8 mouse cellular contexts compared by ENCODE assay signal in genomic region chr12:99883000-99883712, GRCm38 (mm10). TPM values are rescaled to one million over a fixed set of nuclear protein-coding genes. Genes with fewer than 3 reads are reported as not detected.
DNase-seq lines count a peak whose midpoint lies in the region; ATAC-seq and TF ChIP-seq lines count a peak whose summit lies in the region.

No protein-coding gene starts in this region.

- H3K4me3 ChIP-seq in CH12.LX (replicated peaks in 1 of 3; ENCODE audit: low read depth in 2 of 3, low read length in 2 of 3, poor library complexity in 1 of 3) = peak overlapping the region; percentile 74 to 100 (median 98)
- H3K4me3 ChIP-seq in forebrain, embryonic 11.5 days (ENCODE audit: low read depth, low read length) = peak overlapping the region; percentile 80
- peak overlapping the region; percentile 73 for H3K4me3 ChIP-seq in heart, postnatal 0 days (ENCODE audit: low read depth, low read length)
- H3K4me3 ChIP-seq in liver, embryonic 16.5 days (ENCODE audit: low read depth, low read length) = peak overlapping the region; percentile 82
- H3K4me3 ChIP-seq in neural tube, embryonic 13.5 days = peak overlapping the region; percentile 91
- H3K4me3 ChIP-seq in testis, adult 2 months (ENCODE audit: control insufficient read depth, low read depth, low read length) = peak overlapping the region; percentile 95

- H3K79me2 ChIP-seq in CH12.LX (replicated peaks; ENCODE audit: control insufficient read depth, extremely low read depth, insufficient read depth, poor library complexity, severe bottlenecking) = peaks cover 6% of the 10 kb centered on the region

- H3K9me3 ChIP-seq in CH12.LX (replicated peaks; ENCODE audit: low read length) = no peaks in the 10 kb centered on the region
- H3K9me3 ChIP-seq in forebrain, embryonic 11.5 days (ENCODE audit: control insufficient read depth, low read length) = no peaks in the 10 kb centered on the region
- no peaks in the 10 kb centered on the region for H3K9me3 ChIP-seq in heart, postnatal 0 days (replicated peaks; ENCODE audit: control insufficient read depth, low read length)
- no peaks in the 10 kb centered on the region for H3K9me3 ChIP-seq in liver, embryonic 16.5 days (replicated peaks; ENCODE audit: control insufficient read depth, low read length)
- no peaks in the 10 kb centered on the region for H3K9me3 ChIP-seq in neural tube, embryonic 13.5 days

- H3K27ac ChIP-seq in CH12.LX (ENCODE audit: insufficient read depth, low read depth) = no peak overlapping the region
- peak overlapping the region; percentile 43; the same call in 1 of the 2 replicates for H3K27ac ChIP-seq in forebrain, embryonic 11.5 days (ENCODE audit: low read depth, low read length)
- H3K27ac ChIP-seq in heart, postnatal 0 days (ENCODE audit: low read depth) = peak overlapping the region; percentile 70; the same call in 1 of the 2 replicates
- H3K27ac ChIP-seq in liver, embryonic 16.5 days (ENCODE audit: low read length) = peak overlapping the region; percentile 94
- H3K27ac ChIP-seq in neural tube, embryonic 13.5 days (replicated peaks) = peak overlapping the region; percentile 89
- peak overlapping the region; percentile 84 for H3K27ac ChIP-seq in testis, adult 2 months (ENCODE audit: control insufficient read depth, insufficient read depth, low read depth, low read length)

- ATAC-seq in forebrain, embryonic 11.5 days (replicated peaks; ENCODE audit: low FRiP score) = peak; percentile 94
- peak; percentile 93 for ATAC-seq in heart, postnatal 0 days (ENCODE audit: insufficient read depth, low read depth)
- ATAC-seq in liver, embryonic 16.5 days (ENCODE audit: low read depth) = peak; percentile 91
- ATAC-seq in neural tube, embryonic 13.5 days (ENCODE audit: low read depth) = peak; percentile 92

- H3K9ac ChIP-seq in CH12.LX (ENCODE audit: insufficient read depth, low read depth) = peak overlapping the region; percentile 94
- H3K9ac ChIP-seq in forebrain, embryonic 11.5 days (ENCODE audit: low read length) = peak overlapping the region; percentile 92
- H3K9ac ChIP-seq in heart, postnatal 0 days (replicated peaks; ENCODE audit: low read depth, low read length) = peak overlapping the region; percentile 70; the same call in 1 of the 2 replicates
- peak overlapping the region; percentile 86 for H3K9ac ChIP-seq in liver, embryonic 16.5 days (ENCODE audit: low read depth, low read length)
- H3K9ac ChIP-seq in neural tube, embryonic 13.5 days = peak overlapping the region; percentile 93

- in situ Hi-C loops in CH12.LX (cut with MboI; ENCODE audit: low pct_ligation_motif_present, low pct_unique_long_range_greater_than_20kb, low sequenced_read_pairs) = loop anchor here (25.0 kb wide), 1 partner anchor 796 kb away; no protein-coding TSS in a partner anchor

- peak; percentile 65 for TF ChIP-seq POLR2A in CH12.LX (IDR thresholded peaks at IDR 0.05; ENCODE audit: low read depth, low read length)
- TF ChIP-seq POLR2A in testis, adult 2 months (IDR thresholded peaks at IDR 0.05; ENCODE audit: control insufficient read depth, low read depth, low read length) = peak; percentile 94

- peaks cover 12 to 39% of the 10 kb centered on the region in 2 experiments for H3K4me1 ChIP-seq in CH12.LX (ENCODE audit: control insufficient read depth in 1 of 2, insufficient read depth in 2 of 2)
- H3K4me1 ChIP-seq in forebrain, embryonic 11.5 days (replicated peaks; ENCODE audit: control insufficient read depth, insufficient read depth, low read length) = 0 out of 2 replicates have a peak, but pooled peaks cover 5% of the 10 kb centered on the region
- H3K4me1 ChIP-seq in heart, postnatal 0 days (ENCODE audit: control insufficient read depth, insufficient read depth) = peaks cover 11% of the 10 kb centered on the region
- peaks cover 18% of the 10 kb centered on the region for H3K4me1 ChIP-seq in liver, embryonic 16.5 days (ENCODE audit: control insufficient read depth, low read depth, low read length)
- peaks cover 23% of the 10 kb centered on the region for H3K4me1 ChIP-seq in neural tube, embryonic 13.5 days (replicated peaks)
- peaks cover 6% of the 10 kb centered on the region for H3K4me1 ChIP-seq in testis, adult 2 months (ENCODE audit: control insufficient read depth, insufficient read depth, low read length)

- TF ChIP-seq CTCF in CH12.LX (conservative IDR thresholded peaks at IDR 0.05 in 1 of 2, IDR thresholded peaks at IDR 0.05 in 1 of 2; ENCODE audit: low read depth in 2 of 2, low read length in 2 of 2) = no peak
- TF ChIP-seq CTCF in heart, postnatal 0 days (IDR thresholded peaks at IDR 0.05; ENCODE audit: low read depth) = no peak
- no peak for TF ChIP-seq CTCF in testis, adult 2 months (IDR thresholded peaks at IDR 0.05; ENCODE audit: control insufficient read depth, insufficient read depth, insufficient replicate concordance, low read depth, low read length)

- WGBS in forebrain, embryonic 11.5 days = 0% methylated on average over 38 of the region's 38 CpGs
- WGBS in heart, postnatal 0 days = under 1% methylated on average over 38 of the region's 38 CpGs
- WGBS in liver, embryonic 16.5 days (ENCODE audit: insufficient replicate concordance) = 0% methylated on average over 38 of the region's 38 CpGs
- WGBS in neural tube, embryonic 13.5 days = under 1% methylated on average over 38 of the region's 38 CpGs

- H3K36me3 ChIP-seq in CH12.LX (replicated peaks in 1 of 2; ENCODE audit: control insufficient read depth in 1 of 2, insufficient read depth in 1 of 2, low read length in 1 of 2) = peaks cover 0 to 27% of the 10 kb centered on the region in 2 experiments
- H3K36me3 ChIP-seq in forebrain, embryonic 11.5 days (ENCODE audit: control insufficient read depth, insufficient read depth, low read length) = no peaks in the 10 kb centered on the region
- H3K36me3 ChIP-seq in heart, postnatal 0 days (replicated peaks; ENCODE audit: control insufficient read depth, insufficient read depth, low read length) = no peaks in the 10 kb centered on the region
- H3K36me3 ChIP-seq in liver, embryonic 16.5 days (ENCODE audit: control insufficient read depth, insufficient read depth) = no peaks in the 10 kb centered on the region
- no peaks in the 10 kb centered on the region for H3K36me3 ChIP-seq in neural tube, embryonic 13.5 days
- H3K36me3 ChIP-seq in testis, adult 2 months (ENCODE audit: control insufficient read depth, insufficient read depth, low read length) = no peaks in the 10 kb centered on the region

- no peak for TF ChIP-seq RAD21 in CH12.LX (IDR thresholded peaks at IDR 0.05; ENCODE audit: low read depth, low read length)

- DNase-seq in CH12.LX (ENCODE audit: extremely low read depth) = peak; percentile 97
- peak; percentile 97 for DNase-seq in c-Kit-positive CD71-positive TER-119-negative erythroid progenitor cells, embryonic 14.5 days (ENCODE audit: low read depth)
- peak; percentile 95 for DNase-seq in forebrain, embryonic 11.5 days (ENCODE audit: low spot score)
- DNase-seq in heart, postnatal 0 days (ENCODE audit: low spot score) = peak; percentile 94
- DNase-seq in kidney, postnatal 4 days = peak; percentile 92 to 94

- H3K27me3 ChIP-seq in CH12.LX (replicated peaks) = no peaks in the 10 kb centered on the region
- no peaks in the 10 kb centered on the region for H3K27me3 ChIP-seq in forebrain, embryonic 11.5 days (ENCODE audit: control insufficient read depth, insufficient read depth, low read length)
- H3K27me3 ChIP-seq in heart, postnatal 0 days (ENCODE audit: control insufficient read depth, insufficient read depth, low read length) = no peaks in the 10 kb centered on the region
- no peaks in the 10 kb centered on the region for H3K27me3 ChIP-seq in liver, embryonic 16.5 days (ENCODE audit: control insufficient read depth, insufficient read depth, low read depth, low read length)
- H3K27me3 ChIP-seq in neural tube, embryonic 13.5 days = no peaks in the 10 kb centered on the region
- H3K27me3 ChIP-seq in testis, adult 2 months (ENCODE audit: control insufficient read depth, insufficient read depth, low read length) = no peaks in the 10 kb centered on the region

- TF ChIP-seq EP300 in CH12.LX (IDR thresholded peaks at IDR 0.05; ENCODE audit: low read length) = no peak
- no peak for TF ChIP-seq EP300 in heart, postnatal 0 days (IDR thresholded peaks at IDR 0.05; ENCODE audit: low read depth)

- H3K4me2 ChIP-seq in CH12.LX (ENCODE audit: insufficient read depth, low read depth, poor library complexity, severe bottlenecking) = peak overlapping the region; percentile 93
- peak overlapping the region; percentile 75 for H3K4me2 ChIP-seq in forebrain, embryonic 11.5 days (ENCODE audit: low read depth, low read length, severe bottlenecking)
- H3K4me2 ChIP-seq in heart, postnatal 0 days (ENCODE audit: low read depth, low read length) = peak overlapping the region; percentile 91
- H3K4me2 ChIP-seq in liver, embryonic 16.5 days (ENCODE audit: low read depth, low read length) = peak overlapping the region; percentile 90
- peak overlapping the region; percentile 92 for H3K4me2 ChIP-seq in neural tube, embryonic 13.5 days

- dilution Hi-C loops in CH12.LX (cut with MboI; ENCODE audit: extremely low pct_ligation_motif_present, extremely low pct_unique_long_range_greater_than_20kb, low sequenced_read_pairs) = no loop called here

TF ChIP-seq in CH12.LX, 34 proteins besides CTCF, POLR2A, EP300 and RAD21 (continues in another document):
- peak; percentile 82; the same call in 1 of the 2 replicates for TF ChIP-seq E2F4 (IDR thresholded peaks at IDR 0.05; ENCODE audit: insufficient replicate concordance, low read depth, low read length)

RNA-seq across cellular contexts. Expression of gene Efcab11, which starts 1.1 kb away (rescaled TPM):
- total RNA-seq in CH12.LX (2012; rRNA removed) = 6.6 and 7.9 TPM in 2 replicates
- total RNA-seq in CH12.LX (2014; rRNA removed) = 11.1 and 12.2 TPM in 2 replicates
- 6.6 and 8.0 TPM in 2 replicates for polyA plus RNA-seq in CH12.LX (2012; ENCODE audit: insufficient read length, low read depth)
- polyA plus RNA-seq in forebrain, embryonic 11.5 days (2014; fragmentation: Nextera tagmentation; extraction: Ambion mirVana) = 25.9 and 26.6 TPM in 2 replicates
- total RNA-seq in heart, postnatal 0 days (2014; rRNA removed; ENCODE audit: low replicate concordance) = 2.2 and 13.1 TPM in 2 replicates
- polyA plus RNA-seq in heart, postnatal 0 days (2015; fragmentation: Nextera tagmentation; extraction: Ambion mirVana) = 4.0 and 4.2 TPM in 2 replicates
- 5.0 and 5.9 TPM in 2 replicates for polyA plus RNA-seq in liver, embryonic 16.5 days (2015; fragmentation: Nextera tagmentation; extraction: Ambion mirVana)
- 4.2 and 4.7 TPM in 2 replicates for polyA plus RNA-seq in neural tube, embryonic 13.5 days (2015; fragmentation: Nextera tagmentation; extraction: Ambion mirVana)
- polyA plus RNA-seq in testis, adult 2 months (2012; rRNA removed) = 6.3 and 7.1 TPM in 2 replicates

RNA-seq across cellular contexts. Expression of gene Tdp1, which starts 1.2 kb away (rescaled TPM):
- total RNA-seq in CH12.LX (2012; rRNA removed) (23.4 and 27.4 TPM in 2 replicates), CH12.LX (2014; rRNA removed) (16.1 and 16.9 TPM in 2 replicates)
- 48.3 and 53.7 TPM in 2 replicates for polyA plus RNA-seq in CH12.LX (2012; ENCODE audit: insufficient read length, low read depth)
- polyA plus RNA-seq in forebrain, embryonic 11.5 days (2014; fragmentation: Nextera tagmentation; extraction: Ambion mirVana) = 95.1 and 96.5 TPM in 2 replicates
- total RNA-seq in heart, postnatal 0 days (2014; rRNA removed; ENCODE audit: low replicate concordance) = 5.2 and 8.8 TPM in 2 replicates
- polyA plus RNA-seq in heart, postnatal 0 days (2015; fragmentation: Nextera tagmentation; extraction: Ambion mirVana) = 13.7 and 14.9 TPM in 2 replicates
- polyA plus RNA-seq in liver, embryonic 16.5 days (2015; fragmentation: Nextera tagmentation; extraction: Ambion mirVana) = 19.3 and 20.8 TPM in 2 replicates
- 44.5 and 47.1 TPM in 2 replicates for polyA plus RNA-seq in neural tube, embryonic 13.5 days (2015; fragmentation: Nextera tagmentation; extraction: Ambion mirVana)
- polyA plus RNA-seq in testis, adult 2 months (2012; rRNA removed) = 95.7 and 109 TPM in 2 replicates
